Mouse (Mus musculus) bone marrow, adult 2 months (tissue): ENCODE data around the gene Antxr1.

ENCODE experiments used
- CTCF ChIP-seq: fragments of 200-500 bp; IDR thresholded peaks from 2 replicates; pipeline ENCODE4 v1.5.1; 2011; ENCODE audit warnings: low read length, control low read depth; ENCODE audit not compliant: control insufficient read depth, insufficient read depth
- POLR2A ChIP-seq: fragments of 200-500 bp; IDR thresholded peaks from 2 replicates; pipeline ENCODE4 v1.6.1; 2011; ENCODE audit warnings: low read depth, mild to moderate bottlenecking, control low read depth, low read length, borderline replicate concordance; ENCODE audit not compliant: control insufficient read depth

- TF ChIP-seq POLR2A, result no peak
- TF ChIP-seq CTCF, result no peak
Observed at GRCm38 (mm10) chr6:87099671-87100296, 235.8 kb downstream of the Antxr1 start.
